Mouse (Mus musculus): Measurements from ENCODE around the gene Nxf7. TPM values are rescaled to one million over a fixed set of nuclear protein-coding genes. Genes with fewer than 3 reads are reported as not detected.

Nxf7 gene
- not detected for polyA plus RNA-seq (2014; fragmentation: Illumina TruSeq; extraction: RNeasy Lipid Tissue Mini Kit (QIAGEN cat#74804); ENCODE audit: low read depth, low replicate concordance)

GRCm38 (mm10) chrX:135598677-135599076 lies at the start of gene Nxf7:
Gene Nxf7, minus strand, starts transcription at chrX:135598777.

GRCm38 (mm10) chrX:135627605-135628004 lies 29.0 kb upstream of the Nxf7 start, which contains the start of gene Prame:
Gene Prame, minus strand, starts transcription at chrX:135627705.

Other genes with a start within 250 kb of the Nxf7 start
- not detected for gene Gm5128, start 225.5 kb downstream of the Nxf7 start, polyA plus RNA-seq (2014; fragmentation: Illumina TruSeq; extraction: RNeasy Lipid Tissue Mini Kit (QIAGEN cat#74804); ENCODE audit: low read depth, low replicate concordance)
- not detected for gene Gm7903, start 164.9 kb downstream of the Nxf7 start, polyA plus RNA-seq (2014; fragmentation: Illumina TruSeq; extraction: RNeasy Lipid Tissue Mini Kit (QIAGEN cat#74804); ENCODE audit: low read depth, low replicate concordance)
- gene AV320801, start 104.2 kb downstream of the Nxf7 start, polyA plus RNA-seq (2014; fragmentation: Illumina TruSeq; extraction: RNeasy Lipid Tissue Mini Kit (QIAGEN cat#74804); ENCODE audit: low read depth, low replicate concordance): not detected
- not detected for gene Prame, start 28.9 kb upstream of the Nxf7 start, polyA plus RNA-seq (2014; fragmentation: Illumina TruSeq; extraction: RNeasy Lipid Tissue Mini Kit (QIAGEN cat#74804); ENCODE audit: low read depth, low replicate concordance)
- not detected for gene Tcp11x2, start 95.0 kb upstream of the Nxf7 start, polyA plus RNA-seq (2014; fragmentation: Illumina TruSeq; extraction: RNeasy Lipid Tissue Mini Kit (QIAGEN cat#74804); ENCODE audit: low read depth, low replicate concordance)
- gene Tmsb15a, start 126.5 kb upstream of the Nxf7 start, polyA plus RNA-seq (2014; fragmentation: Illumina TruSeq; extraction: RNeasy Lipid Tissue Mini Kit (QIAGEN cat#74804); ENCODE audit: low read depth, low replicate concordance): 4.5 TPM
- gene Armcx5, start 144.0 kb upstream of the Nxf7 start, polyA plus RNA-seq (2014; fragmentation: Illumina TruSeq; extraction: RNeasy Lipid Tissue Mini Kit (QIAGEN cat#74804); ENCODE audit: low read depth, low replicate concordance): 33.2 TPM
- gene Gprasp1, start 144.0 kb upstream of the Nxf7 start, polyA plus RNA-seq (2014; fragmentation: Illumina TruSeq; extraction: RNeasy Lipid Tissue Mini Kit (QIAGEN cat#74804); ENCODE audit: low read depth, low replicate concordance): 153 TPM
- 58.9 TPM for gene Bhlhb9, start 198.8 kb upstream of the Nxf7 start, polyA plus RNA-seq (2014; fragmentation: Illumina TruSeq; extraction: RNeasy Lipid Tissue Mini Kit (QIAGEN cat#74804); ENCODE audit: low read depth, low replicate concordance)
- gene Gprasp2, start 240.3 kb upstream of the Nxf7 start, polyA plus RNA-seq (2014; fragmentation: Illumina TruSeq; extraction: RNeasy Lipid Tissue Mini Kit (QIAGEN cat#74804); ENCODE audit: low read depth, low replicate concordance): 33.6 TPM

All from adrenal gland, adult 10 weeks (tissue).